Mouse (Mus musculus): ENCODE measurements around the gene Asah2. TPM values are rescaled to one million over a fixed set of nuclear protein-coding genes. Genes with fewer than 3 reads are reported as not detected.

Asah2 gene
- polyA plus RNA-seq (2012; rRNA removed) = 13.2 and 14.0 TPM in 2 replicates

DNA sequence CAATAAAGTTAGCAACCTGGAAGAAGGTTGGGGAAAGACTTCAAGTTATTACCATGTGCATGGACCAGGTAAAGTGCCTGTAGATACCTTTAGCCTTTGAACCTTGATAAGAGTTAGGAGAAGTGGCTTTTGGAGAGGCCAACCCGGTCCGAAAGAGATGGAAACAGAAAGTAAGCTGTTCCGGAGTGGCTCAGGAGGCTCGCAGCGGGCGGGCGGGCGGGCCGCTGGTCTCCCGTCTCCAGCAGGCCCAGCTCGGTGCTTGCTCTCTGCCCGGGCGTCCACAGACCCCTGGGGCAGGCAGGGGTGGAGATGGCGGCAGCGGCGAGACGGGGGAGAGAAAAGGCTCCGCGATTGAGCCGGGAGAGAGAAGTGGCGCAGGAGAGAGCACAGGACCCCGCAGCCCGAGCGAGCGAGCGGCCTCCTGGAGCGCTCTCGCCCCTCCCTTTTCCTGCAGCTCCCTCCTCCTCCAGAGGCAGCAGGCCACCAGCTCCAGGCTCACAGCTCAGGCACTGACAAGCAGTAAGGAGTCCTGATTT, at the start of gene Asah2:
TSS of gene Asah2 (minus strand) at position 441 of the 536 bp plus-strand sequence.

Other genes starting within 250 kb of the Asah2 start
- gene A1cf, start 239.4 kb downstream of the Asah2 start, polyA plus RNA-seq (2012; rRNA removed) = not detected in 2 replicates